Mouse (Mus musculus) heart, postnatal 0 days (tissue): ENCODE measurements around the gene Smim20. TPM values are rescaled to one million over a fixed set of nuclear protein-coding genes. Genes with fewer than 3 reads are reported as not detected.

Experiments used
- ATAC-seq: fragments of 200-750 bp; cut with Nextera tagmentation; 2 replicates; pipeline ENCODE4 v1.8.0; 2017; ENCODE audit warnings: low read depth, moderate number of reproducible peaks, moderate library complexity; ENCODE audit not compliant: insufficient read depth
- DNase-seq: peaks from one replicate; pipeline ENCODE4 v3.0.0-alpha.2; 2016; ENCODE audit warnings: low spot score
- H3K27ac ChIP-seq: fragments of 300-500 bp; sonication (generic); 2 replicates; pipeline ENCODE4 v1.5.1; 2014; ENCODE audit warnings: low read depth, mild to moderate bottlenecking
- H3K27me3 ChIP-seq: fragments of 300-500 bp; sonication (generic); 2 replicates; pipeline ENCODE4 v1.6.1; 2014; ENCODE audit warnings: low read length, mixed read lengths; ENCODE audit not compliant: control insufficient read depth, insufficient read depth
- H3K36me3 ChIP-seq: fragments of 300-500 bp; sonication (generic); replicated peaks from 2 replicates; pipeline ENCODE4 v1.6.1; 2014; ENCODE audit warnings: low read length, mixed read lengths; ENCODE audit not compliant: control insufficient read depth, insufficient read depth
- H3K4me1 ChIP-seq: fragments of 300-500 bp; sonication (generic); 2 replicates; pipeline ENCODE4 v1.6.1; 2014; ENCODE audit warnings: antibody characterized with exemption; ENCODE audit not compliant: control insufficient read depth, insufficient read depth
- H3K4me2 ChIP-seq: fragments of 300-500 bp; sonication (generic); 2 replicates; pipeline ENCODE4 v1.6.1; 2014; ENCODE audit warnings: low read depth, mild to moderate bottlenecking, low read length, moderate library complexity
- H3K4me3 ChIP-seq: fragments of 300-500 bp; sonication (generic); 2 replicates; pipeline ENCODE4 v1.5.1; 2014; ENCODE audit warnings: low read depth, low read length
- H3K9ac ChIP-seq: fragments of 300-500 bp; sonication (generic); replicated peaks from 2 replicates; pipeline ENCODE4 v1.6.1; 2014; ENCODE audit warnings: low read depth, low read length, mixed read lengths
- H3K9me3 ChIP-seq: fragments of 300-500 bp; sonication (generic); replicated peaks from 2 replicates; pipeline ENCODE4 v1.6.1; 2016; ENCODE audit warnings: low read length; ENCODE audit not compliant: control insufficient read depth
- CTCF ChIP-seq: IDR thresholded peaks from 2 replicates; pipeline ENCODE4 v1.5.1; 2016; ENCODE audit warnings: antibody characterized with exemption, control low read depth, low read depth
- EP300 ChIP-seq: IDR thresholded peaks from 2 replicates; pipeline ENCODE4 v1.6.1; 2016; ENCODE audit warnings: antibody characterized with exemption, low read depth
- WGBS: fragments of 180-500 bp; shearing (Covaris S2); extraction: QIAGEN DNeasy Blood & Tissue Kit; methylation state at CpG from one replicate; pipeline ENCODE4 v1.1.7; 2014; 5-methylcytosine and 5-hydroxymethylcytosine counted together
- polyA plus RNA-seq: library from polyadenylated mRNA; unstranded; fragments of >200 nt; fragmentation: Nextera tagmentation; extraction: Ambion mirVana; gene quantifications from 2 replicates; pipeline ENCODE4 v1.2.1, GENCODE M21; 2015
- total RNA-seq: library from RNA; depleted of rRNA; stranded (reverse); fragments of >200 nt; gene quantifications from 2 replicates; pipeline ENCODE4 v1.2.3, GENCODE M21; 2014; ENCODE audit warnings: low replicate concordance

Smim20 gene
- total and polyA plus RNA-seq, 2 experiments from 2014 or later: 163 to 218 TPM

DNA sequence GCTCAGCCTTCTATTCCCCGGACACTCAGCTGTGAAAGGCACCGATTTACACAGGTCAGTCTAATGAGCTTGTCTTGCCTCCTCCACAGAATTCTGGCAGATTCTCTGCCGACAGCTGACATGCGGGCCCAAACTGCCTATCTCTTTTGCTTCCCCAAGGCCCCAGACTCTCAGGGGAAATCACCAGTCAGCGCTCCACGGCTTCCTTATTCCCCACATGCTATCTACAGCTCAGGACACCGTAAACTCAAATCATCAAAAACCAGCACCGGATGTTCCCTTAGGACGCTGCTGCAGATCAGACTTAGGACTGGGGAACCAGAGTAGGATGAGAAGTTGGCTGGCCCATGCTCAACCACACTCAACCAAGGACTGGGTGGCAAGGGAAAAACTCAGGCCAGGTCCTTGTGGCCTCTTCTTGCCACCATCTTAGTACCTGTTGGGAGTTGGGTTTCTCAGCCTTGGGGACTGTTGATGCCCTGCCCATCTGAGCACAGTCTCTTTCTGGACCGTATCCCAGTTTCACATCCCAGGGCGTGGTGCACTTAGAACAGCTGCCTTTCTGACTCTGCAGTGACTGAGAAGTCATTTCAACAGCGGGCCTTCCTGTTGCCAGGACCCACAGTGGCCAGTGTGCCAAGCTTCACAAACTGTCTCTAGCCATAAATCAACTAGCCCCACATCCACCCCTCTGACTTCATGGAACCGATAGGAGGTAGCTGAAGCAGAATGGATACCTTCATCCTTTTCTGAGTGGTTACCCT is 47.7 kb downstream of the Smim20 start:
- Histone ChIP-seq H3K27ac (no peak overlapping the region), H3K36me3 (no peaks in the 10 kb centered on the region), H3K27me3 (no peaks in the 10 kb centered on the region), H3K9ac (no peak overlapping the region), H3K4me1 (no peaks in the 10 kb centered on the region), H3K4me2 (no peak overlapping the region), H3K9me3 (no peaks in the 10 kb centered on the region), H3K4me3 (no peak overlapping the region)
- TF ChIP-seq CTCF: no peak
- no peak for TF ChIP-seq EP300
- DNase-seq: no peak
- 73% methylated on average over 13 of the region's 13 CpGs for WGBS
- no peak for ATAC-seq

DNA sequence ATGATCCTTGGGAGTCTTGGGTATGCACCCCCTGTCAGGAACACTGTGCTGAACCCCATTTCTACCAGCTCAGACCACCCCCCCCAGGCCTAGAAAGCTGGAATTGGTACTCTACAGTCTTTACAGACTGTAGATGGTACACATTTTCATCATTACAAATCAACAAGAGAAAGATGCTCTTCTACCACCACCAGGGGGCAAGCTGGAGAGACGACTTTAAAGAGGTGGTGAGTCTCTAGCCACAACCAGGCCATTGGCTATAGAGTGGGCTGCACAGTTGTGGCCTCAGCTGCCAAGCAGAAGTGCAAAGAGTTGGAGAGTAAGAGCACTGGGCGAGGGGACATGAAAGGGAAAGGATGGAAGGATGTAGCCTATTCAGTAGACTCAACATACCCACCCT is 48.9 kb downstream of the Smim20 start:
- H3K4me2 ChIP-seq: no peak overlapping the region
- no peaks in the 10 kb centered on the region for H3K27me3 ChIP-seq
- no peaks in the 10 kb centered on the region for H3K4me1 ChIP-seq
- H3K9ac ChIP-seq: no peak overlapping the region
- no peak overlapping the region for H3K27ac ChIP-seq
- 55% methylated on average over 2 of the region's 2 CpGs for WGBS
- no peak for ATAC-seq
- no peak for DNase-seq
- 0 out of 2 replicates have a peak, but pooled peaks have one; percentile 16 for TF ChIP-seq CTCF
- TF ChIP-seq EP300: no peak
- no peaks in the 10 kb centered on the region for H3K36me3 ChIP-seq
- no peaks in the 10 kb centered on the region for H3K9me3 ChIP-seq
- no peak overlapping the region for H3K4me3 ChIP-seq

DNA sequence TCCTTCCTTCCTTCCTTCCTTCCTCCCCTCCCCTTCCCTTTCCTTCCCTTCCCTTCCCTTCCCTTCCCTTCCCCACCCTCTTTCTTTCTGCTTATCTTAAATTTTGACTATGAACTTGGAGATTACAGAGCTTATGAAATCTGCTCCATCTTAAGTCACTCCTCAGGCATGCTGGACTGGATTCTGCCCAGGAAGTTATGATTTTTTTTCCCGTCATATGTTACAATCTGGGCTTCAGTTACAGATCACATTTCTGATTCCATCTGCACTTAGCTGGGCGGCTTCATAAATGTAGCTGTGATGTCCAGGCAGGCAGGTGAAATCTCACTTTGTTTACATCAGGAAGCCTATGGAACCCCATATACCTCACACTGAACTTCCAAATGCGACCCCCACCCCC is 50.5 kb downstream of the Smim20 start:
- 66% methylated on average over 3 of the region's 3 CpGs for WGBS
- TF ChIP-seq EP300 (no peak), CTCF (no peak)
- H3K4me3 ChIP-seq: no peak overlapping the region
- H3K27ac ChIP-seq: no peak overlapping the region
- H3K9ac ChIP-seq: no peak overlapping the region
- H3K4me1 ChIP-seq: no peaks in the 10 kb centered on the region
- H3K4me2 ChIP-seq: no peak overlapping the region
- DNase-seq (no peak), ATAC-seq (no peak)
- H3K9me3 ChIP-seq: no peaks in the 10 kb centered on the region
- no peaks in the 10 kb centered on the region for H3K36me3 ChIP-seq
- 0 out of 2 replicates have a peak, but pooled peaks cover 4% of the 10 kb centered on the region for H3K27me3 ChIP-seq

DNA sequence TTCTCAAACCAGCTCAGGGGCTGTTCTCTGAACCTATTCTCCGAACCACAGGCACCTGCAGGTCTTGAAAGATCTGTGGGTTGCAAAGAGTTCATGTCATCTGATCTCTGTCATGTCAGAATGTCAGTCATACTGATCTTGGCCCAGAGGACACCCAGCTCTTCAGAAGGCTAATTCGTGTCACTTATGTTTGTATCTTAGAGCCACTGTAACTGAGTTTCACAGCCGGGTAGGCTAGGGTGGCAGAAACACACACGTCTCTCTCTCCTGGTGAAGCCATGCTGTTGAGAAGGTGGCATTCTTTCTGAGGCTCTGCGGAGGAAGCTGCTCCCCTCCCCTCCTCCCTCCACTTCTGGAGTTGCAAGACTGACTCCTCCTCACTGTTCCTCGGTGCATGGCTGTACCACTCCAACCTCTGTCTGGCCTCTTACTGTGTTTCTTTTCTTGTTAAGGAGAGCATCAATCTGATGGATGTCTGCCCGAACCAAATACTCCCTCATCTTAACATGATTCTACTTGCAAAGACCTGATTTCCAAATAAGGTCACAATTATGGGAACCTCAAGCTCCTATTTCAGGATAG is 51.1 kb downstream of the Smim20 start:
- no peaks in the 10 kb centered on the region for H3K36me3 ChIP-seq
- WGBS: 60% methylated on average over 7 of the region's 7 CpGs

DNA sequence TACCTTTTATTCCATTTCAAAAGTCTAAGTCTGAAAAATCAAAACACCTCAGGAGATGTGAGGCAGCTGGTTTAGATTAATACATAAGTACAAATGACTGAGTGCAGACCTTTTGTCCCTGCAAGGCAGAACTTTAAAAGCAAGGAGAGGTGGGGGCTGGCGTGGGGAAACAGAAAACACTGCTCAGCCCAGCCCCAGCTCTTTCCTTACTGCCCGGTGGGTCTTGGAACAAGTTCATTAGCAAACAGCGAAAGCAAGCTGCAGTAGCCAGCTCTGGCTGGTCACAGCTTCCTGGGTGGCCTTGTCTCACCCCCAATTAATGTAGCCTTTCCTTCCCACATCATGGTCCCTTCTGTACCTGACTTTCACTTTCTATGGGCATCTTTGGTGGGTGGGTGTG is 53.4 kb downstream of the Smim20 start:
- Histone ChIP-seq H3K4me1 (no peaks in the 10 kb centered on the region), H3K9me3 (no peaks in the 10 kb centered on the region), H3K27ac (no peak overlapping the region), H3K27me3 (peaks cover 4% of the 10 kb centered on the region; the same call in 1 of the 2 replicates), H3K36me3 (no peaks in the 10 kb centered on the region), H3K4me2 (no peak overlapping the region), H3K9ac (no peak overlapping the region), H3K4me3 (no peak overlapping the region)
- 81% methylated on average over 3 of the region's 3 CpGs for WGBS
- no peak for TF ChIP-seq CTCF
- ATAC-seq (no peak), DNase-seq (no peak)

More for the DNA sequence above, 51.1 kb downstream of the Smim20 start:
- H3K27me3 ChIP-seq: 0 out of 2 replicates have a peak, but pooled peaks cover 4% of the 10 kb centered on the region
- H3K27ac ChIP-seq: no peak overlapping the region
- no peak for DNase-seq
- H3K4me3 ChIP-seq: no peak overlapping the region
- ATAC-seq: no peak
- H3K9ac ChIP-seq: no peak overlapping the region
- H3K4me2 ChIP-seq: no peak overlapping the region
- no peaks in the 10 kb centered on the region for H3K4me1 ChIP-seq
- no peaks in the 10 kb centered on the region for H3K9me3 ChIP-seq
- TF ChIP-seq CTCF: no peak
- TF ChIP-seq EP300: no peak

DNA sequence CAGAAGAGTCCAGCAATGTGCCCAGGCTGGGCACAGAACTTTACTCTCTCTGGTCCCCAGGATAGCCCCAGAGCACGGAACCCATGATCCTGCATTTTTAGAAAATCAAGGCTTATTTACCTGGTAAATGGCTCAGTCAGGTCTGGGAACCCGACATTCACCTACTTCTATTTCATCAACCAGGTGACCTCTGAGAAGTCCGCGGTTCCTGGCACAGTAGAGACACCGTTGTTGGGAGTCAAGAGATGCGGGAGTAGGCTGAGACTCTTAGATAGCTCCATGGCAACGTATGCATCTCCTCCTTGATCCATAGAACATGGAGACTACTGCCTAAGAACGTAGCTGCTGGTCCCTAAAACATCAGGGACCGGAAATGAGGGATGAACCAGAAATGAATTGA is 55.0 kb downstream of the Smim20 start:
- Histone ChIP-seq H3K27me3 (peaks cover 4% of the 10 kb centered on the region; the same call in 1 of the 2 replicates), H3K4me2 (no peak overlapping the region), H3K27ac (no peak overlapping the region), H3K9ac (no peak overlapping the region), H3K4me1 (no peaks in the 10 kb centered on the region), H3K4me3 (no peak overlapping the region), H3K36me3 (no peaks in the 10 kb centered on the region), H3K9me3 (no peaks in the 10 kb centered on the region)
- DNase-seq (no peak), ATAC-seq (no peak)
- no peak for TF ChIP-seq CTCF
- WGBS: 90% methylated on average over 9 of the region's 9 CpGs
